Mouse (Mus musculus): ENCODE measurements around the gene Tmem245.

DNA sequence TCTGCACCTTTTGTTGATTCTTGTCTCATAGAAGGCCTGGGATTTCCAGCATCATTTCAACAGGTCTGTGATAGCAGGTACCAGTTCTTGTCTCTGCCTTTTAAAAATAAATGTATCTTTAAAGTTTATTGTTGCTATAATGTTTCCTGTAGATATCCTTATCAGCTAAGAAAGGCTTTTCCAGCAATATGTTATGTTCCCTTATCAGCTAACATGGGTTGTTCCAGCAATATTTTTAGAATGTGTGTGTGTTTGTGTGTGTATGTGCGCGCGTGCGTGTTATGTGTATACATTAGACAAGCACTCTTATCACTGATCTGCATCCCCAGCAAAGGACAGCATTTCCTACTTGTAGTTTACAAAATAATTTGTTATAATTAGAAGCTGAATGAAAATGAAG lies 85.7 kb downstream of the Tmem245 start:
- TF ChIP-seq CTCF (IDR thresholded peaks at IDR 0.05; ENCODE audit: low read depth, low read length) = no peak
- TF ChIP-seq POLR2A (IDR thresholded peaks at IDR 0.05; ENCODE audit: borderline replicate concordance, low read depth, low read length) = no peak
